Mouse (Mus musculus) midbrain, postnatal 0 days (tissue): Measurements from ENCODE around the gene Olfr312. TPM values are rescaled to one million over a fixed set of nuclear protein-coding genes. Genes with fewer than 3 reads are reported as not detected.

Source experiments
- ATAC-seq: fragments of 200-750 bp; cut with Nextera tagmentation; 2 replicates; pipeline ENCODE4 v1.8.0; 2017; ENCODE audit warnings: moderate number of reproducible peaks, mild to moderate bottlenecking, moderate TSS enrichment, moderate library complexity; ENCODE audit not compliant: low FRiP score
- DNase-seq: peaks from one replicate; pipeline ENCODE4 v3.0.0-alpha.2; 2015; ENCODE audit warnings: low spot score
- H3K27ac ChIP-seq: fragments of 300-500 bp; sonication (generic); 2 replicates; pipeline ENCODE4 v1.5.1; 2014; ENCODE audit warnings: low read depth, mild to moderate bottlenecking, low read length, mixed read lengths
- H3K27me3 ChIP-seq: fragments of 300-500 bp; sonication (generic); 2 replicates; pipeline ENCODE4 v1.6.1; 2014; ENCODE audit warnings: low read length, control low read depth, mixed read lengths; ENCODE audit not compliant: insufficient read depth
- H3K36me3 ChIP-seq: fragments of 300-500 bp; sonication (generic); 2 replicates; pipeline ENCODE4 v1.6.1; 2014; ENCODE audit warnings: low read length, control low read depth, mixed read lengths; ENCODE audit not compliant: insufficient read depth
- H3K4me1 ChIP-seq: fragments of 300-500 bp; sonication (generic); 2 replicates; pipeline ENCODE4 v1.6.1; 2014; ENCODE audit warnings: mild to moderate bottlenecking, control low read depth, antibody characterized with exemption, low read length, mixed read lengths; ENCODE audit not compliant: insufficient read depth
- H3K4me2 ChIP-seq: fragments of 300-500 bp; sonication (generic); 2 replicates; pipeline ENCODE4 v1.6.1; 2014; ENCODE audit warnings: low read depth, mild to moderate bottlenecking, low read length, mixed read lengths; ENCODE audit not compliant: poor library complexity, severe bottlenecking
- H3K4me3 ChIP-seq: fragments of 300-500 bp; sonication (generic); 2 replicates; pipeline ENCODE4 v1.5.1; 2014; ENCODE audit warnings: low read depth, mild to moderate bottlenecking, low read length, moderate library complexity
- H3K9ac ChIP-seq: fragments of 300-500 bp; sonication (generic); replicated peaks from 2 replicates; pipeline ENCODE4 v1.6.1; 2014; ENCODE audit warnings: mild to moderate bottlenecking, low read length, moderate library complexity, mixed read lengths; ENCODE audit not compliant: poor library complexity, severe bottlenecking
- H3K9me3 ChIP-seq: fragments of 300-500 bp; sonication (generic); 2 replicates; pipeline ENCODE4 v1.6.1; 2016; ENCODE audit warnings: low read length, control low read depth
- CTCF ChIP-seq: IDR thresholded peaks from 2 replicates; pipeline ENCODE4 v1.5.1; 2016; ENCODE audit warnings: antibody characterized with exemption, mild to moderate bottlenecking
- WGBS: fragments of 180-500 bp; shearing (Covaris S2); extraction: QIAGEN DNeasy Blood & Tissue Kit; methylation state at CpG from one replicate; pipeline ENCODE4 v1.1.7; 2014; 5-methylcytosine and 5-hydroxymethylcytosine counted together
- polyA plus RNA-seq: library from polyadenylated mRNA; unstranded; fragments of >200 nt; fragmentation: Nextera tagmentation; extraction: Ambion mirVana; gene quantifications from 2 replicates; pipeline ENCODE4 v1.2.1, GENCODE M21; 2015
- total RNA-seq: library from RNA; depleted of rRNA; stranded (reverse); fragments of >200 nt; gene quantifications from 2 replicates; pipeline ENCODE4 v1.2.3, GENCODE M21; 2014

Gene Olfr312
- total and polyA plus RNA-seq, 2 experiments from 2014 or later, result not detected

- under 1% methylated on average over 24 of the region's 24 CpGs for WGBS
- H3K27ac ChIP-seq, result peak within 1 kb of the TSS; percentile 90
- peaks cover 10% of the 10 kb centered on the region; the same call in 1 of the 2 replicates for H3K4me1 ChIP-seq
Observed at GRCm38 (mm10) chr11:58846919-58847461, 18.0 kb downstream of the Olfr312 start, which contains the start of gene Gm12258. Gm12258 (plus strand) TSS chr11:58847158.

GRCm38 (mm10) chr11:58847636-58848035 is 18.6 kb downstream of the Olfr312 start:
- WGBS, result 43% methylated on average over 9 of the region's 9 CpGs
- H3K9ac ChIP-seq, result peak overlapping the region; percentile 93
- H3K4me3 ChIP-seq, result peak overlapping the region; percentile 81
- H3K36me3 ChIP-seq, result peaks cover 11% of the 10 kb centered on the region
- peak overlapping the region; percentile 90 for H3K27ac ChIP-seq
- peaks cover 10% of the 10 kb centered on the region; the same call in 1 of the 2 replicates for H3K4me1 ChIP-seq
- peak overlapping the region; percentile 83 for H3K4me2 ChIP-seq
- DNase-seq, result no peak
- peak; percentile 33; the same call in 1 of the 2 replicates for ATAC-seq
- H3K27me3 ChIP-seq, result no peaks in the 10 kb centered on the region
- H3K9me3 ChIP-seq, result no peaks in the 10 kb centered on the region
- TF ChIP-seq CTCF, result no peak

More at GRCm38 (mm10) chr11:58846919-58847461, 18.0 kb downstream of the Olfr312 start, which contains the start of gene Gm12258:
- H3K27me3 ChIP-seq, result no peaks in the 10 kb centered on the region
- H3K9me3 ChIP-seq, result no peaks in the 10 kb centered on the region
- peak within 1 kb of the TSS; percentile 83 for H3K4me2 ChIP-seq
- DNase-seq (peak; percentile 99), ATAC-seq (peak; percentile 100)
- H3K36me3 ChIP-seq, result peaks cover 11% of the 10 kb centered on the region
- TF ChIP-seq CTCF, result no peak
- H3K4me3 ChIP-seq, result peak within 1 kb of the TSS; percentile 81
- peak within 1 kb of the TSS; percentile 93 for H3K9ac ChIP-seq

- Histone ChIP-seq H3K4me1 (peaks cover 10% of the 10 kb centered on the region; the same call in 1 of the 2 replicates), H3K4me2 (no peak overlapping the region), H3K9me3 (no peaks in the 10 kb centered on the region), H3K27me3 (no peaks in the 10 kb centered on the region), H3K27ac (no peak overlapping the region), H3K9ac (no peak overlapping the region), H3K36me3 (peaks cover 15% of the 10 kb centered on the region), H3K4me3 (no peak overlapping the region)
- no peak for TF ChIP-seq CTCF
- ATAC-seq (no peak), DNase-seq (no peak)
- WGBS, result 79% methylated on average over 2 of the region's 2 CpGs
Observed at GRCm38 (mm10) chr11:58849731-58850130, 20.7 kb downstream of the Olfr312 start.

DNA sequence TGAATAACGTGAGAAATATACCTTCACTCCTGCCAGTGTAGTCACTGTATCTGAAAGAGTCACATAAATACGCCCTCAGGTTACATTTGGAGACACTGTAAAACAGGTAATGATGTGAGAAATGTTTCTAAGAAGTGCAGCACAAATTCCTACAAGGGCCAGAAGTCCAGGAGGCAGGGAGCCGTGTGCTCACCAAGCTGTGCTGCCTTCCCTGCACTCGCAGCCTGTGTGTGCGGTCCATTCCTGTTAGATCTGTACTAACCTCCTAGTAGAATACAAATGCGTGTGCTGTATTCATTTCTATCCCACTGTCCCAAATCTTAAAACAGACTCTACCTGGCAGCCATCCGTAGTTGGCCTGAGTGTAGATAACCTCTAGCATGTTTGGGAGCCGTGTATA is 31.7 kb downstream of the Olfr312 start:
- ATAC-seq (no peak), DNase-seq (no peak)
- Histone ChIP-seq H3K4me1 (no peaks in the 10 kb centered on the region), H3K27ac (no peak overlapping the region), H3K9ac (no peak overlapping the region), H3K4me2 (no peak overlapping the region), H3K27me3 (no peaks in the 10 kb centered on the region), H3K9me3 (0 out of 2 replicates have a peak, but pooled peaks cover 3% of the 10 kb centered on the region), H3K4me3 (no peak overlapping the region), H3K36me3 (peaks cover 43% of the 10 kb centered on the region)
- WGBS, result 96% methylated on average over 8 of the region's 8 CpGs
- no peak for TF ChIP-seq CTCF

DNA sequence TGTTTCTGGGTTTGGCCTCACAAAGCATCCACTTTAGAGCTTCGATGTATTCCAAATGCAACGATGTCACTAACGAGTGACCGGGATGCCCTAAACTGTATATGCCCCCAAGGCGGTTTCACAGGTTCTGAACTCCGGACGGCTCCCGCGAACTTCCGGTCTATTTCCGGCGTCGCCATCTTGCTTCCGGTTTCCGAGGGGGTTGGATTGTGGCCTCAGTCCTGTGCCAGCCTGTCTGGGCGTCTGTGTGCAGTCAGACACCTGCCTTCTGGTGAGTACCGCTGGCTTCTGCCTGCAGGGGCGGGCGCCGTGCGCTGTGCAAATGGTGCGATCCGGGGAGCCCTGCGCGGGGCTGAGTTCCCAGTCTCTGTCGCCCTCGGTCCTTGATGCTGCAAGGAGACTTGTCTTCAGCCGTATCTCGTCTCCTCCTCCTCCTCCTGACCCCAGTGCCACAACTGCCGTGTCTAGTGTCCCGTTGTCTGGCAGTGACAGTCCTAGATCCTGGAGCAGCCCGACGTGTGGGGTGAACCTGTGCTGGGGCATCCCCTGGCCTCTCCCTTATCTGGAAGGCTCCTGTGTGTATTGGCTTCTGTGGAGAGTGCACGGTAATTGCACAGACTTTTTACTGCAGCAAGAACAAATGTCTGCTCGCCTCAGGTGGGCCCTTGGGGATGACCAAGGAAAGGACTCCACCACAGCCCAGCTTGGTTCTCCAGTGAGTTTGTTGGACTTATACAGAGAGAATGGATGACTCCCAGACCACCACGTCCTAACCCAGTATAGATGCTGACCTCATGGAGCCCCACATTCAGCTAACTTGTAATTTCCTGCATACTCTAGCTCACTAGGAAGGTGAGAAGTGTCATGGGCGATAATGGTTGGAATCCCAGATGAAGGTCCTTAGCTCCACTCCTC is 38.3 kb downstream of the Olfr312 start, which contains the start of gene 2810021J22Rik:
Gene 2810021J22Rik (plus strand): TSS at position 178 of the 915 bp plus-strand sequence.
- DNase-seq (peak; percentile 87), ATAC-seq (peak; percentile 89)
- WGBS, result 4% methylated on average over 37 of the region's 37 CpGs
- peak within 1 kb of the TSS; percentile 86 for H3K9ac ChIP-seq
- peaks cover 9% of the 10 kb centered on the region; the same call in 1 of the 2 replicates for H3K36me3 ChIP-seq
- peak within 1 kb of the TSS; percentile 79 for H3K4me3 ChIP-seq
- 0 out of 2 replicates have a peak, but pooled peaks have one; percentile 9 for TF ChIP-seq CTCF
- H3K4me1 ChIP-seq, result peaks cover 9% of the 10 kb centered on the region; the same call in 1 of the 2 replicates
- peak within 1 kb of the TSS; percentile 79 for H3K27ac ChIP-seq
- H3K4me2 ChIP-seq, result peak within 1 kb of the TSS; percentile 63
- H3K9me3 ChIP-seq, result no peaks in the 10 kb centered on the region
- no peaks in the 10 kb centered on the region for H3K27me3 ChIP-seq
